Mouse (Mus musculus) megakaryocyte progenitor cell, adult 5-6 weeks (primary cell): ENCODE data around the gene Wdr41. TPM values are rescaled to one million over a fixed set of nuclear protein-coding genes. Genes with fewer than 3 reads are reported as not detected.
A peak's percentile ranks its signal among the peaks of the same experiment; 100 is the strongest.

Source experiments
- ATAC-seq: replicated peaks from 2 replicates; pipeline ENCODE4 v1.8.0; 2016; ENCODE audit warnings: mild to moderate bottlenecking, moderate TSS enrichment, inconsistent platforms; ENCODE audit not compliant: poor library complexity
- total RNA-seq, 2 experiments: library from RNA; stranded (forward) in 1 of 2; stranded (reverse) in 1 of 2; fragments of 157-497, 149-512 nt in 1 of 2; fragments of 200-1000 nt in 1 of 2; gene quantifications; 2 replicates each; pipeline versions ENCODE4 v1.2.3 to v1.2.4; 2015 to 2017

Gene Wdr41
- total RNA-seq, 2 experiments from 2014 or later, result 19.4 to 27.7 TPM

DNA sequence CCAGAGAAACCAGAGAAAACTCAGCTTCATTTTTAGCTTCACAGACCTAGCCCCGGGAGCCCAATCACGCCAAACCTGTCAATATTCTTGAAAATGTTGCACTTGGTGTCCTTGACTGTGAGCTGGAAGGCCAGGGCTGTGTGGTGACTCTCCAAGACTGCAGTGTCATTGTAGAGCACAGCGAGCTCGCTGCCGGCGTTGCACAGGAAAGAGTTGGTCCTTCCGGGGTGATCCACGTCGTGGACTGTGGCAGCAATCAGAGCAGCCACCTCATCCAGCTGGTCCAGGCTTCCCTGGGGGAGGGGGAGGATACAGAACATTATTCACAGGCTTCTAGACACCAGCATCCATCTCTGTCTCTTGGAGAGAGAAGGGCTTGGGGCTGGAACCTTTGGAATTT is 58.0 kb downstream of the Wdr41 start:
- peak; percentile 59 for ATAC-seq

DNA sequence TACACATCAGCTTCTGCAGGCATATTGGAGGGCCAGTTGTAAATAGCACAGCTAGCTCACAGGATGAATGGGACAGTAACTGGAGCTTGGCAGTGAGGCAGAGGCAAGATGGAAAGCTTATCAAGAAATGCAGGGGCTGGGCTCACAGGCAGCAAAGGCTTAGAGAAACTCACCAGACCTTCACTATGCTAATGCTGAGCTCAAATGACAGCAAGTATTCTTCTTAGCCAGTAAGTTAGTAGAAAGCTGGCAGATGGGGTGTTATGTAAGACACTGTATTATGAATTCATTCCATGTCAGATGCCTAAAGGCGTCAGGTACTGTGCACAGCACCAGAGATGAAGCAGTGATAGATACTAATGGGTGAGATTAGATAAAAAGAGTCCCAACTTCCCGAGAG is 58.6 kb downstream of the Wdr41 start:
- ATAC-seq, result no peak

GRCm38 (mm10) chr13:95038200-95038599 is 62.1 kb downstream of the Wdr41 start:
- ATAC-seq, result peak; percentile 39; the same call in 1 of the 2 replicates

DNA sequence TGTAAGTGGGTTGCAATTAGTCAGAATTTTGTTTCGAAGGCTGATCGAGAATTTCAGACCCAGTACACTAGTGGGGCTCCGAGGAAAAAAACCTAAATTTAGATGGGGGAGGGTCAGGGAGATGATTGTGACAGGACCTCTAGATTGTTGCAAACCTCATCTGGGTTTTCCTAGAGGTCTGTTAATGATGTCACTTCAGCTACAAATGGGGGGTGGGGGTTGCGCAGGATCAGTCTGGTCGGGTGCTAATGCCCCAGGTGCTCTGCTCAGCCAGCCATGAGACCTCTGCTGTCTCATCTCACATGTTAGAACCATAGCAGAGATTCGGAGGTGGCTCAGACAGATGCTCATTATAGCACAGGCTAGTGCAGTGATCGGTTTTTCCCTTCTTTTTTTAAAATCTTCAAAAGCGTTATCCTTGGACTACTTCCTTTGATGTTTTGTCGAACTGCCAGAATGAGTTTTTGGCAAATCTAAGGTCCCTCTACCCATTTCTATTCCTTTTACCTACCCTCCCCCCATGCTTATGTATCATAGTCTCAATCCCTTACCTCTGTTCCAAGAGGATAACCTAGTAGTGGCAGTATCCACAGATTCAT is 64.1 kb downstream of the Wdr41 start:
- no peak for ATAC-seq

GRCm38 (mm10) chr13:95044108-95044507 is 68.0 kb downstream of the Wdr41 start:
- peak; percentile 39; the same call in 1 of the 2 replicates for ATAC-seq

GRCm38 (mm10) chr13:95050398-95050797 is 74.3 kb downstream of the Wdr41 start:
- ATAC-seq, result no peak

GRCm38 (mm10) chr13:95052421-95052820 is 76.3 kb downstream of the Wdr41 start:
- no peak for ATAC-seq

- no peak for ATAC-seq
These were observed 79.7 kb downstream of the Wdr41 start for GRCm38 (mm10) chr13:95055742-95056388.

DNA sequence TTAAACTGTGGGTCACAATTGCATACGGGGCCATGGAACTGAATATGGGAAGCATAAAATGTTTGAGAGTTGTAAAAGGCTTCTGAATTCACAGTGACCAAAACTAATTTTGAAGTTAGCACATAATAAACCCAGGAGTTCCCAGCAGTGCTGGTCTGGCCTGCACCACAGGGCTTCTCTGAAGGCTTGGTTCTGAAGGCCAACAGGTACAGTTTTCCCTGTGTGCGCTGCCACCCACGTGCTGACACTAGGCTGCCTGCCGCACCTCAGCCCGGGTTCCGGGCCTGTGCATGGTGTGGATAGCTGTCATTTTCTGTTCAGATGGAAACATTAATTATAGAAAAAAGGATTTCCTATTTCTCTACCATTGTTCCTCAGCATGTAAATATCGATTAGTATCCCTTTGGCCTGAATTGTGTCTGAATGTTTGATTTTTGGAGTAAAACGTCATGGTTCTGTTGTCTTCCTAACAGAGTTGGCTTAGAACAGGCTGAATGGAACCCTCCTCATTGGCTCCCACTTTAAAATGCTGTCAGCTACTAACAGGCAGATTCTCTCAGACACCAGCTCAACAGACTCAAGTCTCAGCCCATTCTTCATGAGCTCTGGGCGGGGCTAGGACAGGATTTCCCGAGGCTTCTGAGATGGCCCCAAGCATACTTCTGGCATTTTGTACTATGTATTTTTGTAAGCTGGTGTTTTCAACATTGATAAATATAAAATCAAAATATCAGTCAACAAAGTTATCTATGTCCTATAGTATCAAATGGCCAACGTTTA is 80.5 kb downstream of the Wdr41 start:
- no peak for ATAC-seq

DNA sequence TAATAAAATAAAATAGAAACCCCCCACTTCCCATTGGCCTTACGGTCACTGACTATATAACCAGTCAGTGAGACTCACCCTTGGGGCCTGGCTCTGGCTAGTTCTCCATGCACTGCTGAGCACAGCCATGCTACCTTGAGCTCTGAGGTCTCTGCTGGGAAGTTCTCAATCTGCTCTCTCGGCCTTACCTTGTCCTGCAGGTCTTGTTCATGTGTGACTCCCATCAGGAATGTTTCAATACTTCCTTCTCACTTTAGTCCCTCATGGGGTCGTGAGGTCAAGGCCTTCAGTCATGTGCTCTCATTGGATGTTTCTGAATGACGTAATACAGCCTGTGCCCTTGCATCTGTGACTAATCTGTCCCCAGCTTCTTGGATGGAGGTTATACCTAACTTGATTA is 82.7 kb downstream of the Wdr41 start:
- ATAC-seq, result no peak

- 0 out of 2 replicates have a peak, but pooled peaks have one; percentile 26 for ATAC-seq
These were observed 87.4 kb downstream of the Wdr41 start for GRCm38 (mm10) chr13:95063390-95064017.

DNA sequence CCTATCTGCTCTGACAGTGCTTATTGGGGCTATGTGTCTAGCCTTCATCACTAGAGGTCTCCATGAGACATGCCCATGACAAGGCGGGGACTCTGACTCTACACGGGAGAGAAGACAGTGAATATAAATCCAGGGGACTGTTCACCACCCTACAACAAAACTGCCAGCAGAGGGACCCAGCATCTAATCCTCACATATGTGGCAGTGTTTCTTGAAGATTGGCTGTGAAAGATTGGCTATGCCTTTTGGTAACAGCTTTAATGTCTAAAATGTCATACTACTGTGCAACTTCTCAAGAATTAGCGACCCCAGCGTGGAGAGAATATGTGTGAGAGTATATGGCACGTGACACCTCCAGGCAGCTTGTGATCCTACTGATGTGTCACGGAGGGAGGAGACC is 91.7 kb downstream of the Wdr41 start:
- ATAC-seq, result peak; percentile 55

DNA sequence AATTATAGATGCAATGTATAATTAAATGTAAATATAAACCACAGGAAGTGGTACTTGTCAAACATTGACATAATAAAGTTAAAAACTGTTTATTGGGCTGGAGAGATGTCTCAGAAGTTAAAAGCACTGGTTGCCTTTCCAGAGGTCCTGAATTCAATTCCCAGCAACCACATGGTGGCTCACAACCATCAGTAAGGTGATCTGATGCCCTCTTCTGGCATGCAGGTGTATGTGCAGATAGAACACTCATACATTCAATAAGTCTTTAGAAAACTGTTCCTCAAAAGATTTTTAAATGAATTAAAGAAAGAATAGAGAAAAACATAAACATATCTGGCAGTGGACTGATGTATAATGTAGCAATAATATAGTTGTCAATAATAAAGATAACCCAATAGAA is 94.1 kb downstream of the Wdr41 start:
- no peak for ATAC-seq

Other genes with a start within 250 kb of the Wdr41 start
- gene Tbca, start 187.4 kb upstream of the Wdr41 start, total RNA-seq (2015), result 159 and 210 TPM in 2 replicates
- gene Tbca, start 187.4 kb upstream of the Wdr41 start, total RNA-seq (2017), result 146 and 173 TPM in 2 replicates
- not detected in 2 replicates for gene Otp, start 100.7 kb upstream of the Wdr41 start, total RNA-seq (2015)
- gene Otp, start 100.7 kb upstream of the Wdr41 start, total RNA-seq (2017), result not detected in 2 replicates